In the genomic region with DNA sequence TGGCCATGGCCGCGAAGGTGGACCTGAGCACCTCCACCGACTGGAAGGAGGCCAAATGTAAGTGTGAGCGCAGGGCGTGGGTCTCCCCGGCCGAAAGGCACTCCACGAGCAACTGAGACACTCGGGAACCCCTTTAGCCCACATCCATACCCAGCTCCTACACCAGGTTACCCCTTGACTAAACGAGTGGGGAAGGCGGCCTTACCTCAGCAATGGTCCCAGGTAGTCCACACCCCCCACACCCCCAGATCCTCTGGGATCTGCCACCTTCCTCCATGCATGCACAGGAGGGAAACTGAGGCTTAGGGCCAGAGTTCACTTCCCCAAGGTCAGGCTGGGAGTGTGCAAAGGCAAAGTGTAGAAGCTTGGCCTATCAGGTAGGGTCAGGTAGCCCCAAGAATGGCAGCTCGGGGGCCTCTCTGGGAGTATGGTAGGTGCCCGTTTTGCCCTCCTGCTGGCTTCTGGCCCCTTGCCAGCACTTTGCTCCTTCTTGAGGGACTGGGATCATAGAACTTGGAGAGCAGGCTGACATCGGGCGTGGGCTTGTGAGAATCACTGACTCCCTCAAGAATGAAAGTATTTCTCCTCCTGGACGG, we compare ENCODE assay signal across 8 mouse cellular contexts. TPM values are rescaled to one million over a fixed set of nuclear protein-coding genes. Genes with fewer than 3 reads are reported as not detected.
DNase-seq lines count a peak whose midpoint lies in the region; ATAC-seq lines count a peak whose summit lies in the region.

No protein-coding gene starts in this region.

- H3K9me3 ChIP-seq in neural tube, embryonic 11.5 days (ENCODE audit: control insufficient read depth, low read length) = no peaks in the 10 kb centered on the region
- H3K9me3 ChIP-seq in intestine, embryonic 15.5 days = no peaks in the 10 kb centered on the region
- H3K9me3 ChIP-seq in megakaryocyte, embryonic 14.5 days = no peaks in the 10 kb centered on the region

- peaks cover 15% of the 10 kb centered on the region for H3K4me1 ChIP-seq in neural tube, embryonic 11.5 days (ENCODE audit: control insufficient read depth, insufficient read depth, low read length)
- H3K4me1 ChIP-seq in intestine, embryonic 15.5 days (replicated peaks) = peaks cover 23% of the 10 kb centered on the region
- peaks cover 44% of the 10 kb centered on the region for H3K4me1 ChIP-seq in megakaryocyte, embryonic 14.5 days

- ATAC-seq in neural tube, embryonic 11.5 days (ENCODE audit: insufficient read depth, low FRiP score, low TSS enrichment) = peak; percentile 48
- ATAC-seq in common myeloid progenitor, adult 5-6 weeks (replicated peaks; ENCODE audit: low read depth, poor library complexity, severe bottlenecking) = 0 out of 2 replicates have a peak, but pooled peaks have one; percentile 6
- ATAC-seq in intestine, embryonic 15.5 days = peak; percentile 56
- ATAC-seq in monocyte, adult 5-6 weeks (replicated peaks; ENCODE audit: insufficient number of reproducible peaks, low FRiP score, low TSS enrichment, poor library complexity, severe bottlenecking) = no peak

- H3K36me3 ChIP-seq in neural tube, embryonic 11.5 days (ENCODE audit: control insufficient read depth, insufficient read depth, low read length) = no peaks in the 10 kb centered on the region
- no peaks in the 10 kb centered on the region for H3K36me3 ChIP-seq in intestine, embryonic 15.5 days
- no peaks in the 10 kb centered on the region for H3K36me3 ChIP-seq in megakaryocyte, embryonic 14.5 days (replicated peaks; ENCODE audit: low read length)

- H3K4me2 ChIP-seq in neural tube, embryonic 11.5 days (ENCODE audit: low read depth) = peak overlapping the region; percentile 99
- H3K4me2 ChIP-seq in intestine, embryonic 15.5 days (replicated peaks) = peak overlapping the region; percentile 100

- DNase-seq in adrenal gland, postnatal 10 days = peak; percentile 82
- DNase-seq in adrenal gland, adult 2 months = no peak
- DNase-seq in neural tube, embryonic 11.5 days (ENCODE audit: low spot score) = no peak
- DNase-seq in neural tube, embryonic 10.5 days (ENCODE audit: extremely low spot score, low spot score) = no peak

- H3K27ac ChIP-seq in neural tube, embryonic 11.5 days (ENCODE audit: low read depth, low read length) = no peak overlapping the region
- peak overlapping the region; percentile 65; the same call in 1 of the 2 replicates for H3K27ac ChIP-seq in intestine, embryonic 15.5 days

- WGBS in neural tube, embryonic 11.5 days = 6% methylated on average over 16 of the region's 16 CpGs
- 1% methylated on average over 16 of the region's 16 CpGs for WGBS in intestine, embryonic 15.5 days

- H3K9ac ChIP-seq in neural tube, embryonic 11.5 days (ENCODE audit: low read length) = peak overlapping the region; percentile 45
- peak overlapping the region; percentile 63 for H3K9ac ChIP-seq in intestine, embryonic 15.5 days

- peak overlapping the region; percentile 62 for H3K4me3 ChIP-seq in neural tube, embryonic 11.5 days (ENCODE audit: low read depth, low read length)
- H3K4me3 ChIP-seq in intestine, embryonic 15.5 days (replicated peaks) = peak overlapping the region; percentile 70
- peak overlapping the region; percentile 94 for H3K4me3 ChIP-seq in megakaryocyte, embryonic 14.5 days (replicated peaks)

- peaks cover 15% of the 10 kb centered on the region for H3K27me3 ChIP-seq in neural tube, embryonic 11.5 days (ENCODE audit: control insufficient read depth, insufficient read depth, low read length)
- no peaks in the 10 kb centered on the region for H3K27me3 ChIP-seq in intestine, embryonic 15.5 days (replicated peaks)
- peaks cover 29% of the 10 kb centered on the region for H3K27me3 ChIP-seq in megakaryocyte, embryonic 14.5 days (replicated peaks)

RNA-seq across cellular contexts. Expression of a gene that starts 0.6 kb away (rescaled TPM):
- 100 to 1,000 TPM; 134 to 155 TPM for total RNA-seq in adrenal gland, postnatal 10 days (2021)
- 10 to 100 TPM; 56.4 to 65.1 TPM for total RNA-seq in adrenal gland, adult 2 months (2021)
- polyA plus RNA-seq in adrenal gland, adult 2 months (2012; rRNA removed) = 134 and 138 TPM in 2 replicates
- polyA plus RNA-seq in neural tube, embryonic 11.5 days (2014; fragmentation: Nextera tagmentation; extraction: Ambion mirVana) = 3.2 and 3.3 TPM in 2 replicates
- total RNA-seq in common myeloid progenitor, adult 5-6 weeks (2017) = 2.8 and 7.9 TPM in 2 replicates
- polyA plus RNA-seq in intestine, embryonic 15.5 days (2015; fragmentation: Nextera tagmentation; extraction: Ambion mirVana) = 11.8 and 11.9 TPM in 2 replicates
- polyA plus RNA-seq in megakaryocyte, embryonic 14.5 days (2012; ENCODE audit: insufficient read depth, low replicate concordance) = 9.2 and 14.0 TPM in 2 replicates
- total RNA-seq in monocyte, adult 5-6 weeks (2017) = 0.32 to 1.8 TPM in 2 of 3 replicates, not detected in the other

RNA-seq across cellular contexts. Expression of a gene that starts 17.5 kb away (rescaled TPM):
- 100 to 1,000 TPM; 101 to 107 TPM for total RNA-seq in adrenal gland, postnatal 10 days (2021)
- total RNA-seq in adrenal gland, adult 2 months (2021) = 100 to 1,000 TPM; 175 to 323 TPM
- polyA plus RNA-seq in adrenal gland, adult 2 months (2012; rRNA removed) = 22.8 and 43.0 TPM in 2 replicates
- polyA plus RNA-seq in neural tube, embryonic 11.5 days (2014; fragmentation: Nextera tagmentation; extraction: Ambion mirVana) = 423 and 425 TPM in 2 replicates
- 244 and 257 TPM in 2 replicates for total RNA-seq in common myeloid progenitor, adult 5-6 weeks (2017)
- 211 and 214 TPM in 2 replicates for polyA plus RNA-seq in intestine, embryonic 15.5 days (2015; fragmentation: Nextera tagmentation; extraction: Ambion mirVana)
- polyA plus RNA-seq in megakaryocyte, embryonic 14.5 days (2012; ENCODE audit: insufficient read depth, low replicate concordance) = 29.9 and 116 TPM in 2 replicates
- total RNA-seq in monocyte, adult 5-6 weeks (2017) = 86.9 to 106 TPM (median 100 TPM) in 3 replicates

RNA-seq across cellular contexts. Expression of a gene that starts 38.0 kb away (rescaled TPM):
- 10 to 100 TPM in 1 of 2 experiments, 1 to 10 TPM in 1; 9.8 to 10.1 TPM for total RNA-seq in adrenal gland, postnatal 10 days (2021)
- total RNA-seq in adrenal gland, adult 2 months (2021) = 1 to 10 TPM; 6.7 to 7.1 TPM
- 10.4 and 10.8 TPM in 2 replicates for polyA plus RNA-seq in adrenal gland, adult 2 months (2012; rRNA removed)
- polyA plus RNA-seq in neural tube, embryonic 11.5 days (2014; fragmentation: Nextera tagmentation; extraction: Ambion mirVana) = 8.8 and 9.5 TPM in 2 replicates
- 221 and 234 TPM in 2 replicates for total RNA-seq in common myeloid progenitor, adult 5-6 weeks (2017)
- polyA plus RNA-seq in intestine, embryonic 15.5 days (2015; fragmentation: Nextera tagmentation; extraction: Ambion mirVana) = 9.8 and 10.1 TPM in 2 replicates
- 5,058 and 7,219 TPM in 2 replicates for polyA plus RNA-seq in megakaryocyte, embryonic 14.5 days (2012; ENCODE audit: insufficient read depth, low replicate concordance)
- total RNA-seq in monocyte, adult 5-6 weeks (2017) = 265 to 357 TPM (median 285 TPM) in 3 replicates

RNA-seq across cellular contexts. Expression of a gene that starts 48.3 kb away (rescaled TPM):
- total RNA-seq in adrenal gland, postnatal 10 days (2021) = 1 to 10 TPM; 1.1 to 2.0 TPM
- total RNA-seq in adrenal gland, adult 2 months (2021) = 1 to 10 TPM; 2.1 to 9.2 TPM
- 0.79 and 2.9 TPM in 2 replicates for polyA plus RNA-seq in adrenal gland, adult 2 months (2012; rRNA removed)
- 6.6 and 7.5 TPM in 2 replicates for polyA plus RNA-seq in neural tube, embryonic 11.5 days (2014; fragmentation: Nextera tagmentation; extraction: Ambion mirVana)
- not detected in 2 replicates for total RNA-seq in common myeloid progenitor, adult 5-6 weeks (2017)
- 1.8 and 2.1 TPM in 2 replicates for polyA plus RNA-seq in intestine, embryonic 15.5 days (2015; fragmentation: Nextera tagmentation; extraction: Ambion mirVana)
- polyA plus RNA-seq in megakaryocyte, embryonic 14.5 days (2012; ENCODE audit: insufficient read depth, low replicate concordance) = not detected in 2 replicates
- total RNA-seq in monocyte, adult 5-6 weeks (2017) = 0.10 TPM in 1 of 3 replicates, not detected in the others

Comparison
In these comparisons a context has a peak if more than half of its experiments do, and no peak if none do; other contexts are left out.
1. RNA of a gene that starts 38.0 kb away (total RNA-seq): 265 to 357 TPM in monocyte, adult 5-6 weeks and 221 to 234 TPM in common myeloid progenitor, adult 5-6 weeks; 9.8 to 10.1 TPM in adrenal gland, postnatal 10 days and 6.7 to 7.1 TPM in adrenal gland, adult 2 months; every median in the first group is over 10 times any median in the second.
2. Peak in every context shown above with its lines, with median percentiles within 50 percentile points of each other: H3K4me3 ChIP-seq.